Mouse (Mus musculus) lung, postnatal 0 days (tissue): ENCODE results near the gene Nim1k. TPM values are rescaled to one million over a fixed set of nuclear protein-coding genes. Genes with fewer than 3 reads are reported as not detected.
"Not testable (repeated sequence)": the region's sequence is repeated elsewhere in the genome, so short reads cannot be mapped to it uniquely, and the experiment has no call there.

Experiments
- ATAC-seq: fragments of 200-750 bp; cut with Nextera tagmentation; 2 replicates; pipeline ENCODE4 v1.8.0; 2017; ENCODE audit warnings: moderate library complexity
- DNase-seq: peaks from one replicate; pipeline ENCODE4 v3.0.0-alpha.2; 2016; ENCODE audit warnings: low spot score
- H3K27ac ChIP-seq: fragments of 300-500 bp; sonication (generic); 2 replicates; pipeline ENCODE4 v1.5.1; 2014; ENCODE audit warnings: antibody characterized with exemption, mild to moderate bottlenecking, low read length, mixed read lengths
- H3K27me3 ChIP-seq: fragments of 300-500 bp; sonication (generic); replicated peaks from 2 replicates; pipeline ENCODE4 v1.6.1; 2014; ENCODE audit warnings: low read length, mixed read lengths; ENCODE audit not compliant: insufficient read depth
- H3K36me3 ChIP-seq: fragments of 300-500 bp; sonication (generic); 2 replicates; pipeline ENCODE4 v1.6.1; 2014; ENCODE audit warnings: low read length, mixed read lengths; ENCODE audit not compliant: insufficient read depth
- H3K4me1 ChIP-seq: fragments of 300-500 bp; sonication (generic); 2 replicates; pipeline ENCODE4 v1.6.1; 2014; ENCODE audit warnings: antibody characterized with exemption, low read depth, low read length, mixed read lengths; ENCODE audit not compliant: insufficient read depth
- H3K4me2 ChIP-seq: fragments of 300-500 bp; sonication (generic); replicated peaks from 2 replicates; pipeline ENCODE4 v1.6.1; 2014; ENCODE audit warnings: low read depth, mild to moderate bottlenecking, low read length, moderate library complexity, mixed read lengths
- H3K4me3 ChIP-seq: fragments of 300-500 bp; sonication (generic); 2 replicates; pipeline ENCODE4 v1.5.1; 2014; ENCODE audit warnings: low read depth, low read length
- H3K9ac ChIP-seq: fragments of 300-500 bp; sonication (generic); replicated peaks from 2 replicates; pipeline ENCODE4 v1.6.1; 2014; ENCODE audit warnings: low read depth, mild to moderate bottlenecking
- H3K9me3 ChIP-seq: fragments of 300-500 bp; sonication (generic); 2 replicates; pipeline ENCODE4 v1.6.1; 2016; ENCODE audit warnings: low read length, mixed read lengths
- CTCF ChIP-seq: IDR thresholded peaks from 2 replicates; pipeline ENCODE4 v1.5.1; 2016; ENCODE audit warnings: antibody characterized with exemption, mild to moderate bottlenecking
- EP300 ChIP-seq: IDR thresholded peaks from 2 replicates; pipeline ENCODE4 v1.6.1; 2016; ENCODE audit warnings: antibody characterized with exemption, mild to moderate bottlenecking, control low read depth
- WGBS: fragments of 180-500 bp; shearing (Covaris S2); extraction: QIAGEN DNeasy Blood & Tissue Kit; methylation state at CpG from one replicate; pipeline ENCODE4 v1.1.7; 2014; 5-methylcytosine and 5-hydroxymethylcytosine counted together
- polyA plus RNA-seq: library from polyadenylated mRNA; unstranded; fragments of >200 nt; fragmentation: Nextera tagmentation; extraction: Ambion mirVana; gene quantifications from 2 replicates; pipeline ENCODE4 v1.2.1, GENCODE M21; 2015

Gene Nim1k
- polyA plus RNA-seq, 1 experiment from 2014 or later, result 0.76 TPM

DNA sequence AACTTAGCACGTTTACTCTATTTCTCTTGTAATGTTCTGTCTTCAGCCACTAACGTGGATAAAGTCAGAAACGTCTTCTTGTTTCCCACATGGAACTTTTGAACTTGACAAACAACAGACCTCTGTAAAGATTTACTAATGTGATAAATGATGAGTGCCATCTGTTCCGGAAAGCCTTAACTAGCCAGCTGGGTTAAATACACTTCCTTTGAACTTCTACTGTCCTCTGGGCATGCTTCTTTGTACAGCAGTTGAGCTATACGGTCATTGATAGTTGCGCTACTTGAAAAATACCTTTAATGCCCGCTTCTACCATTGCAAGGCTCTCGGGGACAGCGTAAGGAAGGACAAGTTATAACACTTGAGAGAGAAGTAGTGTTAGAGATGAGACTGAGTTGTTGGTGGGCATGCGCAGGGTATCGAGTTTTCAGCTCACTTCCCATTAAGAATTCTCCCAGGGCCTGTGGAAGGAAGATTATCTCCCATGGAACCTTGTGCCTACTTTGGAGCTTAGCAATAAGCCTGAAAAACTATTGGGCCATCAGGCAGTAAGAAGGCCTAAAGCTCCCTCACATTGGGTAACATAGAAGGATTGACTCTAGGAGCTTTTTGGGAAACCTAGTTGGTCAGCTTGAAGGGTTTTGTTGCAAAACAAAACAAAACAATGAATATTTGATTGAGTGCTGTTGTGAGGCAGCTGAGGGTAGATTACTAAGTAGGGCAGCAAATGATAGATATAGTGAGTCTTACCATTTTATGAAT, 71.1 kb downstream of the Nim1k start:
- TF ChIP-seq EP300 (0 out of 2 replicates have a peak, but pooled peaks have one; percentile 35), CTCF (no peak)
- DNase-seq, result peak; percentile 61
- Histone ChIP-seq H3K27me3 (no peaks in the 10 kb centered on the region), H3K4me3 (no peak overlapping the region), H3K9ac (no peak overlapping the region), H3K4me1 (no peaks in the 10 kb centered on the region), H3K36me3 (no peaks in the 10 kb centered on the region), H3K9me3 (no peaks in the 10 kb centered on the region), H3K4me2 (no peak overlapping the region), H3K27ac (no peak overlapping the region)
- WGBS, result 57% methylated on average over 11 of the region's 11 CpGs
- ATAC-seq, result peak; percentile 57

DNA sequence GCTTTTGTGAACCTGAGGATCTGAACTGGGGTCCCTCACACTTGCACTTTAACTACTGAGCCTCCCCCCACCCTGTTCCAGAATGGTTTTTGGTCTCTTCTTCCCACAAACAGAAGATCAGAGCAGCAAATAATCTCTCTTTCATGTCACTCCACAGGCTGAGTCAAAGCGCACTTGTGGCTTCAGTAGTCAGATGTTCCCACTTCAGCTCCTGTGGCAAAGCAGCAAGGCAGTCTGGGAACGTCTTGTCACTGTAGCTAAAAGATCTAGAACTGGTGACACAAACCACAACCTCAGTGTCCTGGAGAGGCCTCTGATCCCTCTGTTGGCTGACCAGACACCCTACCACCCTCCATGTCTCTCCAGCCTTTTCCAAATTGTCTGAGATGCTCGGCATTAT, 74.5 kb downstream of the Nim1k start:
- Histone ChIP-seq H3K4me1 (no peaks in the 10 kb centered on the region), H3K27ac (no peak overlapping the region), H3K9me3 (no peaks in the 10 kb centered on the region), H3K36me3 (no peaks in the 10 kb centered on the region), H3K27me3 (no peaks in the 10 kb centered on the region), H3K4me3 (no peak overlapping the region), H3K4me2 (no peak overlapping the region), H3K9ac (no peak overlapping the region)
- WGBS, result 61% methylated on average over 3 of the region's 3 CpGs
- TF ChIP-seq EP300 (no peak), CTCF (no peak)
- no peak for DNase-seq
- no peak for ATAC-seq

DNA sequence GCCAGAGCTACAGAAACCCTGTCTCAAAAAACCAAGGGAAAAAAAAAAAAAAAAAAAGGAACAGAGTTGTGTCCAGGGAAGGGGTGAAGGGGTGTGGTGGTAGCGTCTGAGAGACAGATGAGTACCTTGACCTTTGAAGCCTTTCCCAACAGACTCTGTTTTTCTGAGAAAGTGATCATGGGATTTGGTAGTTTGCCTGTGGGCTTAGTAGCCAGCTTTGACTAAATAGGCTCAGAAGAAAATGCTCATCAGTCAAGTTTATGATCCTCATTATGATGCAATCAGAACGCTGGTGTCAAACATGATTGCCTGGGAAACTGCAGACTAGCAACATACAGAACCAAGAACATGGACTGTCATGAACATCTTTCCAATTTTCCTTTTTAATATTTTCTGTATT, 76.0 kb downstream of the Nim1k start:
- Histone ChIP-seq H3K9ac (no peak overlapping the region), H3K36me3 (no peaks in the 10 kb centered on the region), H3K27me3 (no peaks in the 10 kb centered on the region), H3K4me3 (no peak overlapping the region), H3K27ac (no peak overlapping the region), H3K4me2 (no peak overlapping the region), H3K4me1 (no peaks in the 10 kb centered on the region), H3K9me3 (no peaks in the 10 kb centered on the region)
- ATAC-seq (no peak), DNase-seq (no peak)
- WGBS, result 72% methylated on average over 2 of the region's 2 CpGs
- TF ChIP-seq EP300 (no peak), CTCF (no peak)

DNA sequence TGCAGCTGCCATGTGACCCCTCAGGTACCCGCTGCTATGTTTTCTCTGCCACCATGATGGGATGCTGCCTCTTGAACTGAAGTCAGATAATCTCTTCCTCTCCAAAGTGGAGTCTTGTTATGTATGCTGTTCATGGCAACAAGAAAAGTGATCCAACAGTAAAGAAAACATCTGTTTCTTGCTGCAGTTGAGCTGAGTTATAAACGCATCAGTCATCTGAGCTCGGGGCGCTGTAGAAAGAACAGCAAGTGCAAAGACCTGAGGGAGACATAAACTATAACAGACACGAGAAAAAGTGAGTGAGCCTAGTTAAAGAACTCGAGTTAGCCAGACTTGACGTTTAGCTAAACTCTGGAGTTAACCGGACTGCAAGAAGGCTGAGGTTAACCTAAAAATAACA, 76.9 kb downstream of the Nim1k start:
- no peak for DNase-seq
- Histone ChIP-seq H3K27me3 (no peaks in the 10 kb centered on the region), H3K27ac (no peak overlapping the region), H3K36me3 (no peaks in the 10 kb centered on the region), H3K9me3 (no peaks in the 10 kb centered on the region), H3K4me3 (no peak overlapping the region), H3K4me2 (no peak overlapping the region), H3K9ac (no peak overlapping the region), H3K4me1 (no peaks in the 10 kb centered on the region)
- TF ChIP-seq CTCF (no peak), EP300 (no peak)
- WGBS, result 64% methylated on average over 8 of the region's 8 CpGs
- no peak for ATAC-seq

DNA sequence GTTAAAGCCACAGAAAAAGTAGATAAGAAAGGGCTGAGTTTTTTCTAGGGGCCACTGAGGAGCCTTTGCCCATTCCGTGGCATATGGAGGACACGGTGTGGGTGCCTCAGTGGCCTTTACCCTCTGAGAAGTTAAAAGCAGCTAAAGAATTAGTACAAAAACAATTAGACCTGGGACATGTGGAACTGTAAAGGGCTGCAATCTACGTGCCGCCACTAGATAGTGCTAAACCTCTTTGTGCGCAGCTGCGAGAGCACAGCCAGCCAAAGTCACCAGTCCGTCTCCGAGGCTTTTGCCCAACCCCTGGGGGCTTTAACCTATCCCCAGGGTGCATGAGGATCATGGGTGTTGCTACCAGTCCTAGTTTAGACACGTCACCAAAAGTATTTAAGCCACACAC, 94.3 kb downstream of the Nim1k start:
- H3K4me1 ChIP-seq, H3K9me3 ChIP-seq, H3K4me2 ChIP-seq, H3K27ac ChIP-seq, H3K4me3 ChIP-seq, H3K36me3 ChIP-seq, H3K27me3 ChIP-seq, ATAC-seq, DNase-seq, H3K9ac ChIP-seq: not testable (repeated sequence)
- WGBS, result 58% methylated on average over 2 of the region's 9 CpGs
- peak; percentile 37 for TF ChIP-seq CTCF

Other genes with a start within 250 kb of the Nim1k start
- gene Ccl28, start 132.1 kb downstream of the Nim1k start, polyA plus RNA-seq, result 0.10 and 0.17 TPM in 2 replicates
- gene Hmgcs1, start 65.5 kb downstream of the Nim1k start, polyA plus RNA-seq, result 95.4 and 118 TPM in 2 replicates
- 25.0 and 25.2 TPM in 2 replicates for gene Zfp131, start 35.0 kb upstream of the Nim1k start, polyA plus RNA-seq
- not detected in 2 replicates for gene AF067063, start 74.3 kb upstream of the Nim1k start, polyA plus RNA-seq
- not detected in 2 replicates for gene D13Ertd608e, start 80.1 kb upstream of the Nim1k start, polyA plus RNA-seq
- not detected in 2 replicates for gene Tcstv1, start 138.9 kb upstream of the Nim1k start, polyA plus RNA-seq
- gene Gm21761, start 173.4 kb upstream of the Nim1k start, polyA plus RNA-seq, result not detected in 2 replicates
- not detected in 2 replicates for gene B020031M17Rik, start 194.9 kb upstream of the Nim1k start, polyA plus RNA-seq